Mouse (Mus musculus) midbrain, embryonic 11.5 days (tissue): ENCODE measurements at regions not wholly inside any gene's neighbourhood (a gene's known extent, or its start where the extent isn't known, plus 50 kb on each side); places are given as distances from the start of the nearest gene placed in this dataset.

Experiments
- ATAC-seq: fragments of 200-750 bp; cut with Nextera tagmentation; 2 replicates; pipeline ENCODE4 v1.8.0; 2017; ENCODE audit warnings: moderate TSS enrichment, moderate library complexity; ENCODE audit not compliant: low FRiP score
- DNase-seq: peaks from one replicate; pipeline ENCODE4 v3.0.0; 2015; ENCODE audit warnings: low spot score; ENCODE audit errors: missing footprints
- H3K27ac ChIP-seq: fragments of 300-500 bp; sonication (generic); 2 replicates; pipeline ENCODE4 v1.5.1; 2014; ENCODE audit warnings: low read depth, low read length
- H3K27me3 ChIP-seq: fragments of 300-500 bp; sonication (generic); 2 replicates; pipeline ENCODE4 v1.6.1; 2014; ENCODE audit warnings: mild to moderate bottlenecking, low read length, moderate library complexity, mixed read lengths; ENCODE audit not compliant: control insufficient read depth, insufficient read depth
- H3K36me3 ChIP-seq: fragments of 300-500 bp; sonication (generic); 2 replicates; pipeline ENCODE4 v1.6.1; 2014; ENCODE audit warnings: mild to moderate bottlenecking, low read length, moderate library complexity, mixed read lengths; ENCODE audit not compliant: control insufficient read depth, insufficient read depth
- H3K4me1 ChIP-seq: fragments of 300-500 bp; sonication (generic); 2 replicates; pipeline ENCODE4 v1.6.1; 2014; ENCODE audit warnings: low read length; ENCODE audit not compliant: control insufficient read depth, insufficient read depth
- H3K4me2 ChIP-seq: fragments of 300-500 bp; sonication (generic); 2 replicates; pipeline ENCODE4 v1.6.1; 2014; ENCODE audit warnings: mild to moderate bottlenecking, moderate library complexity
- H3K4me3 ChIP-seq: fragments of 300-500 bp; sonication (generic); 2 replicates; pipeline ENCODE4 v1.5.1; 2014; ENCODE audit warnings: low read depth, low read length
- H3K9ac ChIP-seq: fragments of 300-500 bp; sonication (generic); 2 replicates; pipeline ENCODE4 v1.6.1; 2014; ENCODE audit warnings: low read length
- H3K9me3 ChIP-seq: fragments of 300-500 bp; sonication (generic); 2 replicates; pipeline ENCODE4 v1.6.1; 2016; ENCODE audit warnings: low read length; ENCODE audit not compliant: control insufficient read depth
- WGBS: fragments of 180-500 bp; shearing (Covaris S2); extraction: QIAGEN DNeasy Blood & Tissue Kit; methylation state at CpG from one replicate; pipeline ENCODE4 v1.1.7; 2014; 5-methylcytosine and 5-hydroxymethylcytosine counted together

DNA sequence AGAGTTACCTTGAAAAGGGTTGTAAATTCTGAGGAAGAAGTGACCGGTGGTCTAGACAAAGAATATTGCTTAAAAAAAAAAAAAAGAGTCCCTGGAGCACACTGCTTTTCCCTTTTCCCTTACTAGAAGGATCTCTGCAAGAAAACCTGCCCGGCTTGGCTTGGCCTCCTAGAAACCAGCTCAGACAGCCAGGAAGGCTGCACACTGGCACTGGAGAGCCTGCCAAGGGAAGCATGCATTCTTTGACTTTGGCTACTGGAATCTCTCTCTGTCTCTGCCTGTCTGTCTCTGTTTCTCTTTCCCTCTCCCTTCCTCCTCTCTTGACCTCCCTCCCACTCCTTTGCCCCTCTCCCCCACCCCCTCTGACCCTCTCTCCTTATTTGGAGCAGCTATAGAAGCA lies 71.1 kb upstream of the Lgalsl start:
- Histone ChIP-seq H3K9me3 (no peaks in the 10 kb centered on the region), H3K4me1 (no peaks in the 10 kb centered on the region), H3K4me2 (no peak overlapping the region), H3K36me3 (no peaks in the 10 kb centered on the region), H3K27ac (no peak overlapping the region), H3K27me3 (no peaks in the 10 kb centered on the region), H3K9ac (no peak overlapping the region), H3K4me3 (no peak overlapping the region)
- no peak for ATAC-seq
- whole genome bisulfite sequencing: 88% methylated on average over 2 of the region's 2 CpGs
- DNase-seq: no peak

DNA sequence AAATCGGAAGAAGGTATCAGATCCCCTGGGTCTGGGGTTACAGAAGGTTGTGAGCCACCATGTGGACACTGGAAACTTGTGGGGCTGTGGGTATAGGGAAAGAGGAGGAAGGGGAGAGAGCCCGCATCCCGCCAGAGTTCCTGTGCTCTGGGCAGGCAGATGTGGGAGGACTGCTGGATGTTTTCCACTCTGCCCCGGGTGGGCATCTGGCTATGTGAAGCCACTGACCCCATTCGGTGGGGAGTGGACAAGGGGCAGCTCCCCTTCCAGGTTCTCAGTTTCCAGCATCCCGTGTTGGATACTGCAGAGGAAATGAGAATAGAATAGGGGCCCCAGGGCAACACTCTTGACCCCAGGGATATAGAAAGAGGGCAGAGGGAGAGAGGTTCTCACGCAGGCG lies 72.1 kb upstream of the Lgalsl start:
- no peak for ATAC-seq
- no peak overlapping the region for H3K9ac ChIP-seq
- no peaks in the 10 kb centered on the region for H3K9me3 ChIP-seq
- H3K27me3 ChIP-seq: no peaks in the 10 kb centered on the region
- H3K4me2 ChIP-seq: no peak overlapping the region
- no peak overlapping the region for H3K4me3 ChIP-seq
- no peak for DNase-seq
- H3K36me3 ChIP-seq: no peaks in the 10 kb centered on the region
- no peak overlapping the region for H3K27ac ChIP-seq
- WGBS: 70% methylated on average over 8 of the region's 8 CpGs
- H3K4me1 ChIP-seq: no peaks in the 10 kb centered on the region

DNA sequence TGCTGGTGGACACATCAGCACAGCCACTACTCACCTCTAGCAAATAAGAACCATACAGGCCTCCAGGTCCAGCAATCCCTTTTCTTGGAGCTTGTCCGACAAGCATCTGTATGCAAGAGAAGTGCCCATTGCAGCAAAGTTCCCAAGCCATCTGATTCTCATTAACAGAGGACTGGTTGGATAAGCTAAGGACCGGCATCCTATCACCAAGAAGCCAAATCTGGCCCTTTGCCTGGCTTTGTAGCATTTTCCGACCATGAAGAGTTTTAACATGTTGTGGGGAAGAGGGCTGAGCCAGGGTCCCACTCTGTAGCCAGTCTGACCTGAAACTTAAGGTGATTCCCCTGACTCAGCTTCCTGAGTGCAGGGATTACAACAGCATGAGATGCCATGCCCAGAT lies 77.1 kb upstream of the Lgalsl start:
- 74% methylated on average over 3 of the region's 3 CpGs for WGBS
- Histone ChIP-seq H3K36me3 (no peaks in the 10 kb centered on the region), H3K4me3 (no peak overlapping the region), H3K27ac (no peak overlapping the region), H3K4me2 (no peak overlapping the region), H3K27me3 (no peaks in the 10 kb centered on the region), H3K9ac (no peak overlapping the region), H3K4me1 (no peaks in the 10 kb centered on the region), H3K9me3 (no peaks in the 10 kb centered on the region)
- no peak for DNase-seq
- ATAC-seq: no peak

DNA sequence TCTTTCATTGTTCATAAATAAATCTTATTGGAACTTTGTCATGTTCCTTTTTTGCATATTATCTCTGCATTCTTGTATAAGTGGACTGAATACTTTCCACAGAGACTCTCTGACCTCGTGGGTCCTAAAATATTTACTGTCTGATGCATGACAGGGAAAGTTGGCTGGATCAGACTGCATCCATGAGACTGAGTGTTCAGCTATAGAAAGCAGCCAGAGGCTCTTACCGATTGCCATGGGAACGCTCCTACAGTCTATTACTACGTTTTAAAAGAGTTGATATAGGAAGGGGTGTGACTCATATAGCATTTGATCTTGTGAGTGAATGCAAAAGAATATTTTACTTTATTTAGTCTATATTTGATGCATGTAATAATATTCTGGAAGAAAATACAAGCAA lies 77.6 kb upstream of the Lgalsl start:
- Histone ChIP-seq H3K27me3 (no peaks in the 10 kb centered on the region), H3K9me3 (no peaks in the 10 kb centered on the region), H3K4me2 (no peak overlapping the region), H3K4me1 (no peaks in the 10 kb centered on the region), H3K4me3 (no peak overlapping the region), H3K27ac (no peak overlapping the region), H3K9ac (no peak overlapping the region), H3K36me3 (no peaks in the 10 kb centered on the region)
- WGBS: 77% methylated on average over 4 of the region's 4 CpGs
- ATAC-seq (no peak), DNase-seq (no peak)

DNA sequence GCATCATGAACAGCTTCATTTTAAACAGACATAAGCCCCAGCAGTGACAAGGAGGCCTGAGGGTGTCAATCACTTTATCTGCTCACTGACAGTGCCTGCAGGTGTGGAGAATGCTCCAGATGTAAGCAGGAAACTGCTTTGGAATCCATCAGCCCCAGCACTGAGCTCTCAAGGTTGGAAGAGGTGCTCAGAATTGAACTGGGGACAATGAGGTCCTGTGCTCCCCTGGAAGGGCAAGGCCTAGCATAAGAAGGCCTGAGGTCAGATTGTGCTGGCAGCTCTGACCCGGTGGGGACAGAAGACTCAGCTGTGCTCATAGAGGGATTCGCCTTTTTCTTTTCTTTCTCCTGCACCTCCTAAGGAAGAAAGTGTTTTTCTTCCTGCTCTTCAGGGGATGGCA lies 82.2 kb upstream of the Lgalsl start:
- WGBS: 78% methylated on average over 2 of the region's 2 CpGs
- Histone ChIP-seq H3K36me3 (no peaks in the 10 kb centered on the region), H3K4me3 (no peak overlapping the region), H3K4me1 (peaks cover 2% of the 10 kb centered on the region; the same call in 1 of the 2 replicates), H3K9ac (no peak overlapping the region), H3K4me2 (no peak overlapping the region), H3K27me3 (no peaks in the 10 kb centered on the region), H3K27ac (no peak overlapping the region), H3K9me3 (no peaks in the 10 kb centered on the region)
- no peak for DNase-seq
- no peak for ATAC-seq

DNA sequence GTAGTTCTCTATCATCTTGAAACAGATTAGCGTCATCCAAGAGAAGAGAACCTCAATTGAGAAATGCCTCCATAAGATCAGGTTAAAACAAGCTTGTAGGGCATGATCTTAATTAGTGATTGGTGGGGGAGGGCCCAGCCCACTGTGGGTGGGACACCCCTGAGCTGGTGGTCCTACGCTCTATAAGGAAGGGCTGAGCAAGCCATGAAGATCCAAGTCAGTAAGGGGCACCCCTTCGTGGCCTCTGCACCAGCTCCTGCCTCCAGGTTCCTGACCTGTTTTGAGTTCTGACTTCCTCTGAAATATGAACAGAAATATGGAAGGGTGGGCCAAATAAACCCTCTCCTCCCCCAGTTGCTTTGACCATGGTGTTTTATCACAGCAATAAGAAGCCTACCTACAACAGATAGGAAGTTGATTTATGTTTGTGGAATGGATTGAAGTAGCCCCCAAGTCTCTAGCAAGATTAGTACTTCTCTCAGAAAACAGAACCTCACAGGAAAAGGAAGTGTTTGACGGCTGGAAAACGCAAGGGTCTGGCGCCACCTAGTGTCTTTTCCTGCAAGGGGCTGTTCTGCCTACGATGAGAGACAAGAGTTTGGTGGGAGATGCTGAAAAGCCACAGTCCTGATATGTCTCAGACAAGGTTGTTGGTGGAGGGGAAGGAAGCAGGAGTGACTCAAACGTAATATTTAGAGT lies 82.9 kb upstream of the Lgalsl start:
- Histone ChIP-seq H3K36me3 (no peaks in the 10 kb centered on the region), H3K27ac (no peak overlapping the region), H3K27me3 (no peaks in the 10 kb centered on the region), H3K4me3 (no peak overlapping the region), H3K4me1 (peaks cover 2% of the 10 kb centered on the region; the same call in 1 of the 2 replicates), H3K9ac (no peak overlapping the region), H3K9me3 (no peaks in the 10 kb centered on the region), H3K4me2 (no peak overlapping the region)
- peak; percentile 72; the same call in 1 of the 2 replicates for ATAC-seq
- peak; percentile 98 for DNase-seq
- WGBS: 24% methylated on average over 8 of the region's 8 CpGs

DNA sequence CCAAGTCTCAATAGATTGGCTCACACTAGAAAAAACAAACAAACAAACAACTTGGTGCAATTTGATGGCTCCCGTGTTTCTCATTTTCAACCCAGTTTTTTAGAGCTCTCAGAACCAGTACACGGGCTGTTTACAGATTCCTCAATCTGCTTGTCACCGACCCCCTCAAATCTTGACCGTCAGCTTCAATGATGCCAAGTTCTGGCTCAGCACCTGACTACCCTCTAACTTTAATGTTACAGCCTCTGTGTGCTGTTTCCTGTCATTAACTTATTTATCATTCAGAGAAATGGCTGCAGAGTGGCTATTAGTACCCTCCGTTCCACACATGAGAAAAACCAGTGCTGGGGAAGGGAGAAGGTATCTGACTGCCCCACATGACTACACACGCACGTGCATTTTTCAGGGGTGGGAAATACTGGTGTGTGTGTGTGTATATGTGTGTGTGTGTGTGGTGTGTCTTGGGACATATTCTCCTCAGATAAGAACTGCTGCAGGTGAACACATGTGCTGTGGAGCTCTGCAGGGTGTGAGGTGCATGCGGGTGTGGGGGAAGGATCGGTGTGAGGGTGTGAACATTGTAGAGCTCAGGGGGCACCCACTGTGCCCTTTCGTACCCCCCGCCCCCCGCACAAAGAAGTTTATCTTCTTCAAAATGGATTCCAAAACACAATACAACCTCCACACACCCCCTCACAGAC lies 83.6 kb upstream of the Lgalsl start:
- DNase-seq (no peak), ATAC-seq (no peak)
- H3K36me3 ChIP-seq: no peaks in the 10 kb centered on the region
- H3K4me3 ChIP-seq: no peak overlapping the region
- no peak overlapping the region for H3K27ac ChIP-seq
- no peaks in the 10 kb centered on the region for H3K9me3 ChIP-seq
- WGBS: 76% methylated on average over 12 of the region's 12 CpGs
- no peaks in the 10 kb centered on the region for H3K27me3 ChIP-seq
- no peak overlapping the region for H3K9ac ChIP-seq
- no peak overlapping the region for H3K4me2 ChIP-seq
- H3K4me1 ChIP-seq: peaks cover 2% of the 10 kb centered on the region; the same call in 1 of the 2 replicates

DNA sequence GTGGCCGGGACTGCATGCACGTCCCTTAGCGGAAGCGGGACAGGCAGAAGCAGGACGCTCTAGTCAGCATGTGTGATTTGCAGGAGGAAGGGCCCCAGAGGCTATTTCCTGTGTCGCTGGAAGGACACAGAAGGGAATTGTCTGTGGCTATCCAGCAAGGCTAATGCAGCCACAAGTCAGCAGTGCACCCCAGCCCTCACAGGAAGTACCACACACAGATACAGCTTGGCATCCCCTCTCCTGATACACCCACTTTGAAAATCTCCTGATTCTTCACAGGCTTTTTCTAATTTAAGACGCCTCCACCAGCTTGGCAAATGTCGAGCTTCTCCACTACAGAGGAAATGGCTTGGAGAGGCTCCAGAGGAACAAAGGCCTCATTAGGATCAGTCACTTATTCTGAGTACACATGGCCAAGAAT lies 84.3 kb upstream of the Lgalsl start:
- H3K9me3 ChIP-seq: no peaks in the 10 kb centered on the region
- no peaks in the 10 kb centered on the region for H3K27me3 ChIP-seq
- H3K36me3 ChIP-seq: no peaks in the 10 kb centered on the region
- no peak overlapping the region for H3K27ac ChIP-seq
- peaks cover 2% of the 10 kb centered on the region; the same call in 1 of the 2 replicates for H3K4me1 ChIP-seq
- DNase-seq (no peak), ATAC-seq (no peak)
- 62% methylated on average over 8 of the region's 8 CpGs for WGBS
- H3K9ac ChIP-seq: no peak overlapping the region
- H3K4me3 ChIP-seq: no peak overlapping the region
- no peak overlapping the region for H3K4me2 ChIP-seq

DNA sequence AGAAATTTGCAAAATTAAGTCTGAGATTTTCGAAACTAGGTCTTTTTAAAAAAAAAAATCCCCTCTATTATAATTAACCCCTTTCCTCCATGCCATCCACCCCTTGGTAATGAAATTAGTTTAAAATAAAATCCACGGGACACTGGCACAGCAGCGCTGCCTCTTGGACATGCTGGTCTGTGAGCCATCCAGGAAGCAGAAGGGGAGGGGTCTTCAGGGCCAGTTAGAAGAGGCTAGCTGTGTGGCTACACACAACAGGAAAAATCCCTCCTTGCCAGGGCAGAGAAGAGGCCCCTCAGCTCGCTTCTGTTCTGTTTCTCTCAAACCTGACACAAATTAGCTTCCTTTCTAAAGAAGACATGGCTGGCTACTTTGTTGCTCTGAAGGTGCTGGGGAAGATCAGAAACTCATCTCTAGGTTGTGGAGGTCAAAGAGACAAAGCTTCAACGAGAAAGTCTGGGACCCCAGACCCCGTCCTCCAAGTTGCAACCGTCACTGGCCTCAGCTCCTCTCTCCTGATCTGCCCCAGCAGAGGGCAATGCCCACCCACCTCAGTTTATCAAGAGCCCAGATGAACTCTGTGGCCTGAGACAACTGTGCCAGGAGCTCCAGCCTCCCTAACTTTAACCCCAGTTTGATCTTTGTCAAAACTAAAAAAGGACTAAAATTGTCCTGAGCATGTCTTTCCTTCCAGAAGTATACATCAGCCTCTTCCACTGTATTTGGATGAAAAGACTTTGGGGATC lies 85.0 kb upstream of the Lgalsl start:
- Histone ChIP-seq H3K4me1 (peaks cover 2% of the 10 kb centered on the region; the same call in 1 of the 2 replicates), H3K27ac (no peak overlapping the region), H3K4me3 (no peak overlapping the region), H3K27me3 (no peaks in the 10 kb centered on the region), H3K9ac (no peak overlapping the region), H3K4me2 (no peak overlapping the region), H3K36me3 (no peaks in the 10 kb centered on the region), H3K9me3 (no peaks in the 10 kb centered on the region)
- WGBS: 52% methylated on average over 7 of the region's 7 CpGs
- no peak for ATAC-seq
- DNase-seq: no peak
